Mouse (Mus musculus): Measurements from ENCODE around the gene Ehmt1. TPM values are rescaled to one million over a fixed set of nuclear protein-coding genes. Genes with fewer than 3 reads are reported as not detected.

Gene Ehmt1
- polyA plus RNA-seq, 1 experiment from 2014 or later = 119 TPM

Small RNAs within 50 kb of the gene (microRNA-seq; reads per million reads assigned to microRNA genes)
- gene Gm22875 = not detected

Other genes with a start within 250 kb of the Ehmt1 start
- 1.1 and 2.6 TPM in 2 replicates for gene Cacna1b, start 156.5 kb downstream of the Ehmt1 start, polyA plus RNA-seq (2015; fragmentation: Nextera tagmentation; extraction: Ambion mirVana)
- 28.0 and 28.9 TPM in 2 replicates for gene Arrdc1, start 15.6 kb upstream of the Ehmt1 start, polyA plus RNA-seq (2015; fragmentation: Nextera tagmentation; extraction: Ambion mirVana)
- gene Zmynd19, start 30.2 kb upstream of the Ehmt1 start, polyA plus RNA-seq (2015; fragmentation: Nextera tagmentation; extraction: Ambion mirVana) = 17.6 and 19.8 TPM in 2 replicates
- 34.4 and 36.3 TPM in 2 replicates for gene Dph7, start 42.8 kb upstream of the Ehmt1 start, polyA plus RNA-seq (2015; fragmentation: Nextera tagmentation; extraction: Ambion mirVana)
- 132 and 139 TPM in 2 replicates for gene Mrpl41, start 55.5 kb upstream of the Ehmt1 start, polyA plus RNA-seq (2015; fragmentation: Nextera tagmentation; extraction: Ambion mirVana)
- 7.4 and 7.5 TPM in 2 replicates for gene Pnpla7, start 56.4 kb upstream of the Ehmt1 start, polyA plus RNA-seq (2015; fragmentation: Nextera tagmentation; extraction: Ambion mirVana)
- 75.9 and 82.9 TPM in 2 replicates for gene Nsmf, start 134.7 kb upstream of the Ehmt1 start, polyA plus RNA-seq (2015; fragmentation: Nextera tagmentation; extraction: Ambion mirVana)
- not detected in 2 replicates for gene Entpd8, start 160.7 kb upstream of the Ehmt1 start, polyA plus RNA-seq (2015; fragmentation: Nextera tagmentation; extraction: Ambion mirVana)
- gene Noxa1, start 175.5 kb upstream of the Ehmt1 start, polyA plus RNA-seq (2015; fragmentation: Nextera tagmentation; extraction: Ambion mirVana) = 0.11 TPM in 1 of 2 replicates, not detected in the other

All from limb, embryonic 13.5 days (tissue).